Mouse (Mus musculus) gastrocnemius, adult 18-20 months (tissue): ENCODE data around the gene Dusp23. TPM values are rescaled to one million over a fixed set of nuclear protein-coding genes. Genes with fewer than 3 reads are reported as not detected.
A peak's percentile ranks its signal among the peaks of the same experiment; 100 is the strongest.

ENCODE experiments used
- DNase-seq: peaks from one replicate; pipeline ENCODE4 v3.0.0; 2021; ENCODE audit warnings: low spot score
- total RNA-seq, 2 experiments: library from RNA; stranded (reverse); gene quantifications; 2 replicates each; pipeline ENCODE4 v1.2.3; 2021

The Dusp23 gene
- total RNA-seq, 2 experiments from 2014 or later = 29.9 to 35.1 TPM

DNA sequence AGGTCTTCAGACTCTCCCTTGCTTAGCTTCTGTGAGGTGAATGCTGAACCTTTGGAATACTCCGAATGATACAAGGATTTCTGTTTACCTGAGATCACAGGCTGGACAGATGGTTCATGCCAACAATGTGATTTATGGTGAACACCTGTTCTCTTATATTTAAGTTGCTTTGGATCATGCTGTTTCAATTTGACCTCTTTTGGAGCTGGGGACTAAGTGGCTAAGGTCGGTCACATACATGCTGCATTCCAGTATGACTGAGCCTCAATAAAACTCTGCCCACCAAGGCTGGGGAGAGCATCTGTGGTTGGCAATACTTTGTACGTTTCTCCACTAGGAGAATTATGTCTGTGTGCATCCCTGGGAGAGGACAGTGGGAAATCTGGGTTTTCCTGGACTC, 8.7 kb downstream of the Dusp23 start:
- DNase-seq = no peak

DNA sequence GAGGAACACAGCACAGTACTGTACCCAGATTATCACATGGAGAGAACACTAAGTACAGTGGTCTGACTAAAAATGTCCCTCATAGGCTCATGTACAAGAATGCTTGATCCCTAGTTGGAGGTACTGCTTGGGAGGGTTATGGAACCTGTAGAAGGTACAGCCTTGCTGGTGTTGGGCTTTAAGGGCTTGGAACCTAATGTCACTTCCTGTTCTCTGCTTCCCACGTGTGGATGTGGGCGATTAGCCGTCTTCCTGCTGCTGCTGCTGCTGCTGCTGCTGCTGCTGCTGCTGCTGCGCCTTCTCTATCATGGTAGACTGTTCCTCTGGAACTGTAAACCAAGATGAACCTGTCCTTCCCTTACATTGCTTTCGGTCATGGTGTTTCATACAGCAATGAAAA, 9.2 kb downstream of the Dusp23 start:
- DNase-seq = no peak

DNA sequence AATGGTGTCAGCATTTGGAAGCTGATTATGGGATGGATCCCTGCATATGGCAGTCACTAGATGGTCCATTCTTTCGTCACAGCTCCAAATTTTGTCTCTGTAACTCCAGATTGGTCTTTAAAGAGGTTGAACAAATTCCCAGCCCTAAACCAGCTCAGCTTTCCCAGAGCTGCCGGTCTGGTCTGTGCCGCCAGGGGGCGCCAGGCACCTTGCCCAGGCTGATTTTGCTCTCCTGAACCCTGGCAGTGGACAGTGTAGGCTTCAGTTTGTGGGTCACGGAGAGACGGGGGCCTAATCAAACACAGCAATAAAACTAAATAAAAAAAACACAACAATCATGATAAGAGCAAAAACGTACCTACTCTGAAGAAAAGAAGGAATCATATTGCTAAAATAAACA, 13.5 kb downstream of the Dusp23 start:
- DNase-seq = peak; percentile 72

DNA sequence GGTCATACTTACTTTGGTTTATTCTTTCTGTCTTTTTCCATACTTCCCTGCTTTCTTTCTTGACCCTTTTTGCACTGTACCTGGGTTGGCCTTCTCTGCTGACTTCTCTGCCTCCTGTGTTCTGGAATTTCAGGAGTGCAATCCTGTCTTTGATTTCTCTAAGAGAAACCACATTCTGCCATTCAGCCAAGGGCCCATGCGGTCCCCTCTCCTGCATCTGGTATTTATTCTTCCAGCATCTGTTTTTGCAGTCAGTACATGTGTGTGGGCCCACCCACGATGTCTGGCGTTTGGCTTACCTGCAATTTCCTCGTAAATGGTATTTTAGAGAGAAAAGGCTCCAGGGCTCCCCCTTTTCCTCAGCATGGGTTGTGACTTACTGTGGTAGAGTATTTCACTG, 14.6 kb downstream of the Dusp23 start:
- DNase-seq = no peak

DNA sequence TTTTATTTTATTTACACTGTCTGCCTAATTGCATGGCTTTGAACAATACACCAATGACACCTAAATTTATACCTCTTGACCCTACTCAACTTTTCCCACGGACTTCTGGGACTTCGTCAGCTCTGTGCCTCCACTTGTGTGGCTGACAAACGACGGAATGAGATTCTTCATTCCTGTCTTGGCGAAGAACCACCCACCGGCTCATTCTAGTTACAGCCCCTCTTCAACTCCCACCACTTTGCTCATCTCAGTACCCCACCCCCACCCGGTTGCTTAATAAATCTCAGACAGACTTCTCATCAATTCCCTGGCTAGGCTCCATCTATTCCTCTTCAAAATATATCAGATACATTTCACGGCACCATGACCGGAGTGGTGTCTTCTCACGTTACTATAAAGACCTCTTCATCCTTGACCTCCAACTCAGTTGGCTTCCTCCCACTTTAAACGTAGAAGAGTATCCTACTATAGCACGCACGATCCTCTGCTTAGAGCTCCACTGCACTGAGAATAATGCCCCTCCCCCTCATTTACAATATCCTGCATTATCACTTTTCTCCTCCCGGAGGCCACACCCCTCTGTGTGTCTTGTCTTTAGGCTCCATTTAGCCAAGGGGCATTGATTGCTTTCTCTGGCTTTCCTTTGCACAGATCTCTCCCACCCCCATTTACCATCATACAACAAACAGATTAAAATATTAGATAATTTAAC, 15.2 kb downstream of the Dusp23 start:
- no peak for DNase-seq

DNA sequence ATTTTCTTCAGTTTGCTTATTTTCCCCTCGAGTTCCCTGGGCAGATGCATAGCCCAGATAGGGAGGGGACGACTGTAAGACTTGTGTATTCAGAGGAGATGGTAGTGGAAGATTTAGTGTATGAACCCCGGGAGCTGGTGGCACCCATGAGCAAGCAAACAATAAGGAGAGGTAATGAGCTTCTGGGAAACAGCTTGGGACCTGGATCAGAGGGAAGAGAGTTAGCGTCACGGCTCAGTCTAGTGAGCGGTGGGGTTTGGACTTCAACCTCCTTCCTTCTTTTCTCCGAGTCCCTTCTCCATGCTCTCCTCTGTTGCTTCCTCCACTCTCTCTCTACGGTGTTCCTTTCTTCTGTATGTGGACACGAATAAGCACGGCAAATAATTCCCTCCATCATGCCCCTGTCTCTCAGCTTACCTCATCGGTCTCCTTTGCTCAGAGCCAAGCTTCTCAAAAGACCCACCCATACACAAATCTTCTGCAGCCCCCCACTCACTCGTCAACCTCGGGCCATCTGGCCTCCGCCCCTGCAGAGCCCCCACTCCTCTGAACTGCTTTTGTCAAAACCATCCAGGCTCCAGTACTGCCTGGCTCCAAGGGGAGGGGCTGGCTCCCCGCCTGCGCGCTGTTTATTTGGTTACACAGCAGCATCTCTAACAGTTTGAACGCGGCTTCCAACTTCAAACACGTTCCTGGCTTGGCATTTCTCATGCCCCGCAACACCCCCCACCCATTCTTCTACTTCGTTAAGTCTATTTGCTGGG, 16.0 kb downstream of the Dusp23 start:
- DNase-seq = no peak

DNA sequence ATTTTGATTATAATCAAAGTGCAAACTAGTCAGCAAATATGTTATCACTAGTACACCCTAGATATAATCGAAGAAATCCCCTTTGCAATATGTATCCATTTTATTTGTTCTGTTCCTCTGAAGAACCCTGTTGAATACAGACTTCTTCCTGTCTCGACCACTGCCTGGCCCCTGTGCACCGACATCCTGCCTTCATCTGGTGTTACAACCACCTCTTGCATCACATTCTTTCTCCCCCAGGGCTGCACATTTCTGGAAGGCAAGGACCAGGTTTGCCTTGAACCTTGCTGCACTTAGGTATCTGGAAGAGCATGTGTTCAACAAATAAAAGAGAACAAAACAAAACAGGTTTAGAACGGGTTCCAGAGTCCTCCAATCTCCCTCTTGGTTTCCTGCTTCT, 17.4 kb downstream of the Dusp23 start:
- no peak for DNase-seq

DNA sequence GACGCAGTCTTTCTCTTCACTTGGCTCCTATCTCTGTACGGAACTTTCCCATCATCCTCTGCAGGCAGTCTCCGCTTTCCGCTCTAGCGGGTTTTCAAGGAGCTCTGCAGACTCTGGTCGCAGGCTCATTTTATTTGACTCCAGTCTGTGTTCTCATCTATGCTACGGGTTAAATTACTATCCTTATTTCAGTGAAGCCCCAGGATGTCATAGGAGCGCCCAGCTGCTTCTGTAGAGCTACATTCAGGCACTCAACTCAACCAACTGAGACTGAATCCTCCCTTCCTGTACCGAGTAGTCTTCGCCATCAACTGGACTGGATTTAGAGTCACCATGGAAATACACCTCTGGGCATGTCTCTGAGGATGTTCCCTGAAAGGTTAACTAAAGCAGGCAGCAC, 18.1 kb downstream of the Dusp23 start:
- no peak for DNase-seq

DNA sequence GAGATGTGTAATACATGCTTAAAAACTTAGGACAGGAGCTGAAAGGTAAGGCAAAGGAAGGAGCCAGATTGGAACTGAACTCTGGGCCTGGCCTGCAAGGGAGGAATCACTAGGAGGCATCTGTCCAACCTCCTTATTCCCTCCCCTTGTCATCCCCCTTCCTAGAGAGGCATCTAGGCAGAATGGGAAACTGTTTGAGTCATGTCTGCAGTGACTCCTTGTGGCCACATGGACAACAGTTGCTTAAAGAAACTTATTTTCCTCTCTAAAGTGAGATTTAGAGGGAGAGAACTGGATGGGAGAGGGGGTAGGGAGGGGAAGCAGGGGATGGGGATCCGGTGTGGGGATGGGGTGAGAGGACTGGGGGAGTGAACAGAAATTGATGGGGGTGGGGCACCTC, 20.0 kb downstream of the Dusp23 start:
- no peak for DNase-seq

DNA sequence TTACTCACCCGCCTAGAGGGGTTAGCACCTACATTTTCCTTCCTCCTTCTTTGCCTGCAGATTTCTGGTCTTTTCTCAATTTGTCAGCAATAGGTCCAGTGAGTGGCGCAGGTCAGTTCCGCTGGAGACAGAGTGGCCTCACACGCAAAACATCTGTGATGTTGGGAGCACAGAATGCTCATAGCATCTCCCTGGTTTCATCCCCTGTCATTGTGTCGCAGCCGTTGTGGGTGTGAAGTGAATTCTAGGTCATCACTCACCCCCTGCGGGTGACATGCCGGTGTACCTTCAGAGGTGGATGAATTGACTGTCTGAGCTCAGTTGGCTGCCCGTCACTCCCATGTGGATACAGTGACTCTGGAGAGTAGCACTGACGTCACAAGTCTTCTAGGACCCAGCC, 21.5 kb downstream of the Dusp23 start:
- no peak for DNase-seq

DNA sequence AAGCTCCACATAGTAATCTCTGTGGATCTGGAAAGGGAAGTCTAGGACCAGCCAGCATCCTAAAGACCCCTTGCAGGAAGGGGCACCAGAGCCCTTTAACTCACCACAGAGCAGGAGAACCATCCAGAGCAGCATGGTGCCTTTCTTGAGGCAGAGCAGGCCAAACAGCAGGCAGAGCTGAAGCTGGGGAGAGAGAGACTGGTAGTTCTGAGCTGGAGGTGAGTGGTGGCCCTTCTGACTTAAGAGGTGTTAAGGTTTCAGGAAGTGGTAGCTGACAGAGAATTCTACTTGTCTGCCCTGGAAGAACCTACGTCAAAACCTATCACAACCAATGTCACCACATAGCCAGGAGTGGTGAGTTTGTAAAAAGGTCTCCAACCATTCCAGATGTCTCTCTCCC, 30.4 kb downstream of the Dusp23 start, which contains the start of gene Fcrl6:
Gene Fcrl6 (minus strand): TSS at position 226 of the 400 bp plus-strand sequence.
- no peak for DNase-seq

DNA sequence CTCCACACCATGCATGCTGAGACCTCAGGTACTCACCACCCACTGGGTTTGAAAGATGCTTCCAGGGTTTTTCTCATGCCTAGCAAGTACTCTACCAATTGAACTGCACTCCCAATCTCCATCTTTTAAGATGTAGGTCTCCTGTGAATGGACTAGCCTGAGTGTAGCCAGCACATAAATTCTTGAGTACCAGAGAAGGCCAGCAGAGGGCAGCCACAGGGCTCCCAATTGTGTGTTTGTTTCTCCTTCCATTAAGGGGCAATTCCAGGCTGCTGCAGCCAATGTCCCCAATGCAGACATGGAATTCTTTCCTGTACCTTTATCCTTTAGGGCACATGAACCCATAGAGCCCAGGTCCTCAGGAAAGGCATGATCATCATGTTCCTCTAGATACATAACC, 38.3 kb downstream of the Dusp23 start:
- DNase-seq = peak; percentile 17

DNA sequence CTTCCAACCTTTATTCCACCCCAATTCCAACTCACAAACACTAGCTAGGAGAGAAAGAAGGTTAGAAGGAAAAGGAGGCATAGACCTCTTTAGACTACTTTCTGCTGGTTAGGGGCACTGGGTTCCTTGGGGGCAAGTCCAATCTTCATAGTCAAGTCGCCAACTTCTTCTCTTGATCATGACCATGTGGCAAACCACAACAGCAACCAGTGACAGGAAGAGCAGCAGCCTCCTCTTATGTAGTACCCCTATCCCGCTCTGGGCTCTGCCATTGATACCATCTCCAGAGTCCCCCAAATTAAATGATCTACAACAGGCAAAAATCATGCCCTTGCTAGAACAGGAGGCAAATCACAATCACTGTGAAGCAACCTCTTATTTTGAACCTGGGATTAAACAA, 38.8 kb downstream of the Dusp23 start:
- no peak for DNase-seq

DNA sequence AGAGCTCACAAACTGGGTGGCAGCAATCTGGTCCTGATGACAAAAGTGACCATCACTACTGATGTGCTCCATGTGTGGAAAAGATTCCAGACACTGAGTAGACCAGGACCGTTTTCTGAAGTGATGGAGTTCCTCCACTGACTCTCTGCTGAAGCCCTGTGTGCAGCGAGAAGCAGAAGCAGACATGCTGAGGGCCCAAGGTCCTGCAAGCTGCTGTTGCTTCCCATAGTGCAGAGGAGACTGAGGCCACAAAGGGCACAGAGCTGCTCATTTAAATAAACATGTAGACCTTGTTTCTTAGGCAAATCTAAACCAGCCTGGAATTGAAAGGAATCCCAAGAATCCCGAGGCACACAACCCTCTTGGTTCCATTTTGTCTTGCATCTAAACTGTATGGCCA, 39.4 kb downstream of the Dusp23 start:
- DNase-seq = no peak

DNA sequence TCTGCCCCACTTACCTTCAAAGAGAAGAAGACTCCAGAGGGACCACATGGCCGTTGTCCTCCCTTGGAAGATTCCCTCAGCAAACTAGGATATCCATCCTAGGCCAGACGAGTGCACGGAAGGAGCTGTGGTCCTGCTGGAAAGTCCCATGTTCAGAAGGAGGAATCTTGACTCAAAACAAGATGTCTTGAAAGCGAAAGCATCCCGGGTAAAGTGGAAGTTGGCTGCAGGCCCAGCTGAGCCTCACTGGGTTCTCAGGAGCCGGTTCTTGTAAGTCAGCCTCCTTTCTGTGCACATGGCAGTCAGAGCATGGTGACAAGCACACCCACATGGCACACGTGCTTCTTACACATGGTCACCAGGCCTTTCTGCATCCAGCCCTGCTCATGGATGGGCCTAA, 42.4 kb downstream of the Dusp23 start, which contains the start of gene Slamf8:
Gene Slamf8 (minus strand): TSS at position 184 of the 400 bp plus-strand sequence.
- peak; percentile 27 for DNase-seq

DNA sequence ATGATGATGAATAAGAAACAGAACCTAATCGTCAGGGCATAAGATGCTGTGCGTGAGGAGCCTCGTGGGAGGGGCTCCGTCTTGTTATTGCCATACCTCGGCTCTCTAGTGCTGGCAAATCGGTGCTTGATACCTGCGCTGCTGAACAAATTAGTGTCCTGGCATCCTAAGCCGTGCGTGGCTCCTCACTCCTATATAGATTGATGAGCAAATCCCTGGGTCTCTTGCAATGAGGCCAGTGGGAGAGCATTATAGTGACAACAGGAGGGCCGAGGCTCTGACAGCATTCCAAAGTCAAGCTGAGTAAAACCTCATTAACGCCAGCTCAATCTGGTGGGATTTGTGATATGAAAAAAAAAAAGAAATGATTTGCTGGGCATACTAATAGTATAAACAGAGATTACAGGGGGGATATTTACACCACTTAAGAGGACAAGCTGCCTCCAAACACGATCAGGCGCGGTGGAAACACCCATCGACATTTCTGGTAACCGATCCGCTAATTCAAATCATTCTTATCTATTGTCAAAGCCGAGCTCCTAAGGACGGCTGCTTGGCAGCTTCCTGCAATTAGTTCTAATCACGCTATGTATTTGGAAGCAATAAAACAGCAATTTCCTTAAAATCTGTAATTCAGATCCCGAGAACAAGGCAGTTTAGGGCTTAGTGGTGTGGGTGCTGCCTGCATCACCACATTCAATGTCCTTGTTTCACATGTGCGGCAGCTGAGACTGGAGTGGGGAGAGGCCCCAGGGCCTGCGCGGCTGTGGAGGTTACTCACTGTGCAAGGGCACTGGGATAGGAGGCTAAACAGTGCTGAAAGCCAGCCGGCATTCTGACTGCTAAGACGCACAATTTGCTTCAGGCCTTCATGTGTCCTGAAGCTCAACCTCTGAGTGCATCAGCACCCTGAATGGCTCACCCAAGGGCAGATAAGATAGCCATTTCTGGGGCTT, 46.9 kb downstream of the Dusp23 start:
- no peak for DNase-seq

DNA sequence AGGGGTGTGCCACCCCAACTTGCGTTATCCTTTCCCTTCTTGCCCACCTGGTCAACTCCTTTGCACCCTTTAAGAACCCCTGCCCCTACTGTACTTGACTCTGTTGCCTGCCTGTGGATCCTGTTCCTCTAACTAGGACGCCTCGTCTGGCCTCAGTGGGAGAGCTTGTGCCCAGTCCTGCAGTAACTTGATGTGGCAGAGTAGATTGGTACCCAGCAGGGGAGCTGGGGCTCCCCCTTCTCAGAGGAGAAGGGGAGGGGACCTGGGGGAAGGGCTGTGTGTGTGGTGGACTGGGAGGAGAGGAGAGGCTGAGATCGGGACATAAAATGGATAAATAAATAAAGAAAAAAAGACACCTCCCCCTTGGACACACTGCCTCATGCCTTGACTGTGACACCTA, 47.7 kb downstream of the Dusp23 start:
- no peak for DNase-seq

DNA sequence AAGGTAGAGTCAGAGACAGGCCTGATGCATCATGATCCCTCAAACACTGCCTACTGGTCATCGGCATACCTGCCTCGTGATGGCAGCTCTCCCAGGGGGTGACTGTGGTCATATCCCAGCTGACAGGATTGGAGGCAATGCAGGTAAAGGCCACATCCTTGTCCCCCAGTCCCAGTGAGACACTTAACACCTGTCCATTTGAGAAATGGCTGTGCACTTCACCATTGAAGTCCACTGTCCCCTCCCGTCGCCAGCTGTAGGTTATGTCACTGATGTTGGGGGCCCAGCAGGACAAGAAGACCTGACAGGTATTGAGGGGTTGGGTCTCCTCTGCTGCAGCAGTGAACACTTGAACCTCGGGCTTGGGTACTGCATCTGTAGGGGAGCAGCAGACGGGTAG, 48.5 kb downstream of the Dusp23 start:
- DNase-seq = no peak

DNA sequence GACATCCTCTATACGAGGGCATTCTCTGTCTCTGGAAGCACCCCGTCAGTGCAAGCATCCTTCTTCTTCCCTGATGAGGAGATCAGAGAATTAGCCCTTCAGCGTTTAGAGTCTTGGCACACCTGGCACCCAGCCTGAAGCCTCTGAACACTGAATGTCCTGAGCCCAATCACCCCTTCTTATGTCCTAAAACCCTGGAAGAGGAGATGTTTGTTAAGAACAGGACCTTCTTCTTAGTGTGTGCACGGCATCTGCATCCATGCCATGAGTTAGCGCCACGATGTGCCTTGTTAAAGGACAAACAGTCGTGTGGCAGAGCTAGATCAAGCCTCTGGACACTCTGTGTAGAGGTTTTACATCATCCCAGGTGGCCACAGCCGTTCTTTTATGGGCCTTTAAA, 50.3 kb downstream of the Dusp23 start:
- DNase-seq = no peak
